Mouse (Mus musculus) heart, adult 2 months (tissue): ENCODE measurements around the gene Cadm1.

Experiments used
- CTCF ChIP-seq: fragments of 200-600 bp; IDR thresholded peaks from 2 replicates; pipeline ENCODE4 v1.8.1; 2022; ENCODE audit warnings: antibody characterized with exemption, mild to moderate bottlenecking, moderate library complexity
- POLR2A ChIP-seq: fragments of 200-500 bp; IDR thresholded peaks from 2 replicates; pipeline ENCODE4 v1.6.1; 2011; ENCODE audit warnings: mild to moderate bottlenecking, low read depth, low read length, control low read depth; ENCODE audit not compliant: insufficient read depth

- no peak for TF ChIP-seq CTCF
- no peak for TF ChIP-seq POLR2A
These were observed 242.0 kb downstream of the Cadm1 start for GRCm38 (mm10) chr9:47771953-47772352.
